Mouse (Mus musculus): ENCODE results near the gene Fsd1. TPM values are rescaled to one million over a fixed set of nuclear protein-coding genes. Genes with fewer than 3 reads are reported as not detected.

Gene Fsd1
- polyA plus RNA-seq, 1 experiment from 2014 or later: 21.6 TPM

DNA sequence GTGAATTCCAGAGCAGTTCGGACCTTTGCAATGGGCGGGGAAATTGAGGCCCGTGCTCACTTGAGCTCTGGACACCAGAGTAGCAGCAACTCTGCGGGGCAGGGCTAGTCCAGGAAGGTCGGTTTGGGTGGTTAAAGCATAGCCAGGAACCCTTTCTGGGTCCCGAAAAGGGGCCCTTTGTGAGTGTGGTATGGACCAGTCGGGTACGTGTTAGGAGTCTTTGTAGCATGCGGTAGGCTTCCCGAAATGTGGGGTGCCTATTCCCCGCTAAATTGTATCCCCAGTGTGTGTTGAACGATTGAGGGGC is 54.5 kb downstream of the Fsd1 start:
- Histone ChIP-seq H3K4me2 (replicated peaks; ENCODE audit: low read depth, low read length) (peak overlapping the region; percentile 87), H3K36me3 (ENCODE audit: insufficient read depth, low read length) (peaks cover 15% of the 10 kb centered on the region), H3K27me3 (ENCODE audit: insufficient read depth, low read length) (no peaks in the 10 kb centered on the region), H3K9me3 (ENCODE audit: low read length) (no peaks in the 10 kb centered on the region), H3K9ac (replicated peaks; ENCODE audit: low read length) (peak overlapping the region; percentile 92), H3K27ac (ENCODE audit: low read length) (peak overlapping the region; percentile 82), H3K4me1 (ENCODE audit: insufficient read depth, low read length) (peaks cover 18% of the 10 kb centered on the region), H3K4me3 (ENCODE audit: low read length) (peak overlapping the region; percentile 91)
- ATAC-seq (ENCODE audit: low FRiP score, low TSS enrichment): no peak
- WGBS: 1% methylated on average over 12 of the region's 12 CpGs

Other genes starting within 250 kb of the Fsd1 start
- gene Adgre4, start 236.5 kb upstream of the Fsd1 start, polyA plus RNA-seq (2015; fragmentation: Nextera tagmentation; extraction: Ambion mirVana): 0.49 and 0.56 TPM in 2 replicates
- 8.9 and 10.9 TPM in 2 replicates for gene Zfp119a, start 107.6 kb upstream of the Fsd1 start, polyA plus RNA-seq (2015; fragmentation: Nextera tagmentation; extraction: Ambion mirVana)
- gene Zfp959, start 94.4 kb upstream of the Fsd1 start, polyA plus RNA-seq (2015; fragmentation: Nextera tagmentation; extraction: Ambion mirVana): 17.6 and 19.1 TPM in 2 replicates
- gene Zfp119b, start 37.0 kb upstream of the Fsd1 start, polyA plus RNA-seq (2015; fragmentation: Nextera tagmentation; extraction: Ambion mirVana): 6.3 and 7.8 TPM in 2 replicates
- gene Ebi3, start 33.9 kb upstream of the Fsd1 start, polyA plus RNA-seq (2015; fragmentation: Nextera tagmentation; extraction: Ambion mirVana): 2.1 and 2.6 TPM in 2 replicates
- 29.8 and 34.7 TPM in 2 replicates for gene Yju2, start 27.4 kb upstream of the Fsd1 start, polyA plus RNA-seq (2015; fragmentation: Nextera tagmentation; extraction: Ambion mirVana)
- gene Shd, start 16.0 kb upstream of the Fsd1 start, polyA plus RNA-seq (2015; fragmentation: Nextera tagmentation; extraction: Ambion mirVana): 41.6 and 46.0 TPM in 2 replicates
- gene Stap2, start 19.1 kb downstream of the Fsd1 start, polyA plus RNA-seq (2015; fragmentation: Nextera tagmentation; extraction: Ambion mirVana): 21.0 and 21.4 TPM in 2 replicates
- 109 and 112 TPM in 2 replicates for gene Mpnd, start 19.2 kb downstream of the Fsd1 start, polyA plus RNA-seq (2015; fragmentation: Nextera tagmentation; extraction: Ambion mirVana)
- gene Sh3gl1, start 50.1 kb downstream of the Fsd1 start, polyA plus RNA-seq (2015; fragmentation: Nextera tagmentation; extraction: Ambion mirVana): 189 and 190 TPM in 2 replicates
- 26.0 and 28.4 TPM in 2 replicates for gene Chaf1a, start 53.9 kb downstream of the Fsd1 start, polyA plus RNA-seq (2015; fragmentation: Nextera tagmentation; extraction: Ambion mirVana)
- gene Ubxn6, start 88.5 kb downstream of the Fsd1 start, polyA plus RNA-seq (2015; fragmentation: Nextera tagmentation; extraction: Ambion mirVana): 46.2 and 47.2 TPM in 2 replicates
- gene Hdgfl2, start 93.1 kb downstream of the Fsd1 start, polyA plus RNA-seq (2015; fragmentation: Nextera tagmentation; extraction: Ambion mirVana): 129 and 141 TPM in 2 replicates
- gene Plin4, start 123.3 kb downstream of the Fsd1 start, polyA plus RNA-seq (2015; fragmentation: Nextera tagmentation; extraction: Ambion mirVana): 0.18 and 0.32 TPM in 2 replicates
- gene Plin5, start 131.1 kb downstream of the Fsd1 start, polyA plus RNA-seq (2015; fragmentation: Nextera tagmentation; extraction: Ambion mirVana): 1.6 and 2.6 TPM in 2 replicates
- 0.62 and 0.69 TPM in 2 replicates for gene Lrg1, start 135.5 kb downstream of the Fsd1 start, polyA plus RNA-seq (2015; fragmentation: Nextera tagmentation; extraction: Ambion mirVana)
- 1.1 TPM in 2 replicates for gene Sema6b, start 153.8 kb downstream of the Fsd1 start, polyA plus RNA-seq (2015; fragmentation: Nextera tagmentation; extraction: Ambion mirVana)
- gene Tnfaip8l1, start 176.0 kb downstream of the Fsd1 start, polyA plus RNA-seq (2015; fragmentation: Nextera tagmentation; extraction: Ambion mirVana): 12.2 and 13.2 TPM in 2 replicates
- 102 and 109 TPM in 2 replicates for gene Mydgf, start 197.4 kb downstream of the Fsd1 start, polyA plus RNA-seq (2015; fragmentation: Nextera tagmentation; extraction: Ambion mirVana)
- gene Dpp9, start 232.4 kb downstream of the Fsd1 start, polyA plus RNA-seq (2015; fragmentation: Nextera tagmentation; extraction: Ambion mirVana): 45.0 and 46.2 TPM in 2 replicates

Data from kidney, embryonic 16.5 days (tissue).